Mouse (Mus musculus) heart, adult 10 weeks (tissue): Measurements from ENCODE around the gene Fance. TPM values are rescaled to one million over a fixed set of nuclear protein-coding genes. Genes with fewer than 3 reads are reported as not detected.

Experiments
- polyA plus RNA-seq: library from polyadenylated mRNA; stranded (reverse); fragments of 350-450 nt; fragmentation: Illumina TruSeq; extraction: RNeasy Lipid Tissue Mini Kit (QIAGEN cat#74804); gene quantifications from one replicate; pipeline ENCODE4 v1.2.3, GENCODE M21; 2014; ENCODE audit warnings: low read depth, low replicate concordance

Fance gene
- polyA plus RNA-seq = 14.6 TPM

GRCm38 (mm10) chr17:28313212-28313879 is at the start of gene Fance:
TSS of gene Fance (plus strand) at chr17:28313519.

GRCm38 (mm10) chr17:28328366-28328928 is 15.1 kb downstream of the Fance start, which contains the start of gene Rpl10a:
TSS of gene Rpl10a (plus strand) at chr17:28328471.

GRCm38 (mm10) chr17:28350466-28351352 is 37.4 kb downstream of the Fance start, which contains the start of gene Tead3:
TSS of gene Tead3 (minus strand) at chr17:28350817.

GRCm38 (mm10) chr17:28365122-28365521 is 51.8 kb downstream of the Fance start, which contains the start of gene Tulp1:
TSS of gene Tulp1 (minus strand) at chr17:28365222.

Other genes with a start within 250 kb of the Fance start
- 0.31 TPM for gene Tcp11, start 232.9 kb upstream of the Fance start, polyA plus RNA-seq
- 1.1 TPM for gene Scube3, start 171.4 kb upstream of the Fance start, polyA plus RNA-seq
- gene Zfp523, start 136.4 kb upstream of the Fance start, polyA plus RNA-seq = 24.5 TPM
- 2.6 TPM for gene Def6, start 105.7 kb upstream of the Fance start, polyA plus RNA-seq
- gene Ppard, start 80.8 kb upstream of the Fance start, polyA plus RNA-seq = 19.9 TPM
- gene Rpl10a, start 15.0 kb downstream of the Fance start, polyA plus RNA-seq = 427 TPM
- 19.4 TPM for gene Tead3, start 37.3 kb downstream of the Fance start, polyA plus RNA-seq
- gene Tulp1, start 51.7 kb downstream of the Fance start, polyA plus RNA-seq = 1.1 TPM
- 17.5 TPM for gene Fkbp5, start 204.0 kb downstream of the Fance start, polyA plus RNA-seq
- not detected for gene Armc12, start 217.3 kb downstream of the Fance start, polyA plus RNA-seq
- gene Clpsl2, start 235.9 kb downstream of the Fance start, polyA plus RNA-seq = not detected
- not detected for gene Clps, start 247.2 kb downstream of the Fance start, polyA plus RNA-seq